Mouse (Mus musculus) ovary, postnatal 10 days (tissue): ENCODE results near the gene Mef2d.
A peak's percentile ranks its signal among the peaks of the same experiment; 100 is the strongest.
"Not testable (repeated sequence)": the region's sequence is repeated elsewhere in the genome, so short reads cannot be mapped to it uniquely, and the experiment has no call there.

ENCODE experiments used
- DNase-seq: peaks from one replicate; pipeline ENCODE4 v3.0.0; 2022; ENCODE audit warnings: low spot score

Mef2d gene

GRCm38 (mm10) chr3:88150061-88150998 lies 8.2 kb downstream of the Mef2d start:
- DNase-seq = no peak

GRCm38 (mm10) chr3:88150999-88151364 lies 8.8 kb downstream of the Mef2d start:
- DNase-seq = no peak

- no peak for DNase-seq
Observed at GRCm38 (mm10) chr3:88152056-88152455, 9.9 kb downstream of the Mef2d start.

- no peak for DNase-seq
Observed at GRCm38 (mm10) chr3:88153290-88154011, 11.3 kb downstream of the Mef2d start.

- DNase-seq = no peak
Observed at GRCm38 (mm10) chr3:88154236-88154635, 12.1 kb downstream of the Mef2d start.

GRCm38 (mm10) chr3:88156817-88157216 lies 14.6 kb downstream of the Mef2d start:
- no peak for DNase-seq

GRCm38 (mm10) chr3:88157771-88158597 lies 15.8 kb downstream of the Mef2d start:
- no peak for DNase-seq

GRCm38 (mm10) chr3:88158991-88159390 lies 16.8 kb downstream of the Mef2d start:
- no peak for DNase-seq

DNA sequence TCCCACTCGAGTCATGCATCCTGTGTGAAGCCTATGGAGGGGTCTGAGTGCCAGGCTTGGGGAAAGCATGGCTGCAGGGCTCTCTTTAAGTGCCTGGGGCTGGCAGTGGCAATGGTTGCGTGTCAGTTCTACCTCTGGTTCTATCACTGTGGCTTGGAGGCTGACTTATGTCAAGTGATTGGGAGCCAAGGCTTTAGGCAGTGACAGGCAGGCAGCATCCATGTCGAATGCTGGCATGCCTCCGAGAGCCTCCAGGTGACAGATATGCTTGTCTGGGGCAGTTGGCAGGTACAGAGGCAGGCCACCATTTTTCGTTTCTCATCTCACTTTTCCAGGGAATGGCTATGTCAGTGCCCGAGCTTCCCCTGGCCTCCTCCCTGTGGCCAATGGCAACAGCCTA lies 18.7 kb downstream of the Mef2d start:
- no peak for DNase-seq

DNA sequence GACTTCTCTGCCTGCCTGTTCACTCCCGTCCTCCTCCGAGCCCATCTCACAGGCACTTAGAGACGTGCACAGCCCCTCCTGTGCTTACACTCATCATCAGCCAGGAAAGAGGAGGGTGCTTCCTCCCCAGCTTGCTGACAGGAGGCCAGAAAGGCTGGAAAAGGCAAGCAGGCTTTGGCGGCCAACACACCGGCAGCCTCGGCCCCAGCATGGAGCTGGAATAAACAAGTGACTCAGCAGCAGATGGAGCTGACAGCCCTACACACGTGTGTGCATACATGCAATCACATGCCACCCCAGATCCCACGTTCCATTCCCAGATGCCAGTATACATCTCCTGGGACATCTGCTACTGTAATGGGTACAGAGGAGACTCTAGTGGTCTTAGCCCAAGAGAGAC lies 20.1 kb downstream of the Mef2d start:
- no peak for DNase-seq

DNA sequence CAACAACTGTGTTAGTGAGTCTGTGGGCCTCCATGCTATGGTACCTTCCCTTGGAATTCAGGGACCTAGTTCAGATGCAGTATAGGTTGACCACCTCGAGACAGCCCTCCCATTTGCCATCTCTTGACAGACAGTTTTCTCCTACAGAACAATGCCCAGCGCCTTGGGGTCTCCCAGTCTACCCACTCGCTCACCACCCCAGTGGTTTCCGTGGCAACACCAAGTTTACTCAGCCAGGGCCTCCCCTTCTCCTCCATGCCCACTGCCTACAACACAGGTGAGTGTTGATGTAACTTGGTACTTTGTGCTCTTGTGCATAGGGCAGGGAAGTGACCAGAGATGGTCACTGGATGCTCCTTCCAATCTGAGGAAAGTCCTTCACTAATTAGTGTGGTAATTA lies 20.6 kb downstream of the Mef2d start:
- DNase-seq = no peak

GRCm38 (mm10) chr3:88163847-88164246 lies 21.7 kb downstream of the Mef2d start:
- no peak for DNase-seq

DNA sequence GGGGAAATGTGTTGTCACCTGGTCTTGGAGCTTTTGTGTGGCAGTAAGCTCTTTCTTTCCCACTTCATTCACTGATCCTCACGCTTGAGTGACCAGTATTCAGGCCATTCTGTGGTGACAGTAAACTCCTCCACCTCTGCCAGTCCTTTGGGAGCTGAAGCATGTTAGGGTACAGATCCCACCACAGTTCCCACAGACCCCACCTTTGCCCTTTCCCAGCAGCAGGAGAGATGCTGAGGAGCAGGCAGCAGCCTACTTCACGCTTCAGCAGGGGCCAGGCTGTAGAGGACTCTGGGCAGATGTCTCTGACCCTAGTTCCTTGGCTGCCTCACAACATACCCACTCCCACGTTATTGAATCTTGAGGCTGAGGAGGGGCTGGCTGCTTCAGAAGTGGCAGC lies 22.1 kb downstream of the Mef2d start:
- DNase-seq = no peak

GRCm38 (mm10) chr3:88166056-88166455 lies 23.9 kb downstream of the Mef2d start:
- no peak for DNase-seq

DNA sequence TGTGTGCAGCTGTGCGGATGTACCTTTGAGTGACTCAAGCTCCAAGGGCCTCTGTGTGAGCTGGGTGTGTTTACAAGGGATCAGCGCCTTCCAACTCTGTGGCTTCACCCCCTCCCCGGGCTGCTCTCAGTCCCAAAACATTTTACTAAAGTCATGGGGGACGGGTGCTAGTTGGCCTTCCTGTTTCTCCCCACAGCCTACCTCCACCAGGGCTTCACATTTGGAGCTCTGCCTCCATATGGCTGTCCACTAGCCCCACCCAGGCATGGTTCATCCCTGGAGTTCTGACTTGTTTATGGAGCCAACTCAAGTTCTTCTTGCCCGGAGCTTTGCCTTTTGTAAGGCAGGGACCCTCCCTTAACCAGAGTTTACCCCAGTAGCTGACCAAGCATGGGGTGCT lies 28.2 kb downstream of the Mef2d start:
- DNase-seq = no peak

DNA sequence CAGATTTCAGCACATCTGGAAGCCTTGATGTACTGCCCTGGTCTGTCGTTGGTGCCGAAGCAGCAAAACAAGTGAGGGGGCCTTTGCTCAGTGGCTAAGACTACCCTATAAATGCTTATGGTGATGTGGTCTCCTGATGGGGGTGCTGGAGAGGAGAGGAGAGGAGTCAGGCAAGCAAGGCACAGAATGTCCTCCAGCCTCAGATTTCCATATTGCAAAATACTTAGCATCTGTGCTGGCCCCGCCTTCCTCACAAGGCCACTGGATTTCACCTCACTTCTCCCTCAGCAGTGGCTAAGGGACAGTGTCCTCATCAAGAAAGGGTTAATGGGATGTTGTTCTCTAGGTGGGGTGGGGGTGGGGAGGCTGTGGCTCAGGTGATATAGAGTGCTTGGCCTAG lies 30.3 kb downstream of the Mef2d start:
- no peak for DNase-seq

GRCm38 (mm10) chr3:88173375-88173774 lies 31.2 kb downstream of the Mef2d start:
- no peak for DNase-seq

DNA sequence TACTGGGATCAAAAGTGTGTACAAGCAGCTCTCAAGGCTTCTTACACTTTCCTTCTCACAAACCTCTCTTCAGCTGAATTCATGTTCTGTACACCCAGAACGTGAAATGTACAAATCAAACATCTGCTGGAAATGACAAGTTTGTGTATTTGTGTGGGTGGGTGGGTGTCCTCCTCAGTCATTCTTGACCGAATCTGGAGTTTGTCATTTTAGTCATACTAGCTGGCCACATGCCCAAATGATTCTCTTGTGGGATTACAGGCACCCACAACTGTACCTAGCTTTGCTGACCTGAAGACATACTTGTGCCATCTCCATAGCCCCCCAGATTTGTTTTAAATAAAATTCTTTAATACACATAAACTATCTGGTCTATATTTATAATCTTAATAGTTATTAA lies 32.7 kb downstream of the Mef2d start:
- no peak for DNase-seq

GRCm38 (mm10) chr3:88177106-88177505 lies 34.9 kb downstream of the Mef2d start:
- DNase-seq = no peak

DNA sequence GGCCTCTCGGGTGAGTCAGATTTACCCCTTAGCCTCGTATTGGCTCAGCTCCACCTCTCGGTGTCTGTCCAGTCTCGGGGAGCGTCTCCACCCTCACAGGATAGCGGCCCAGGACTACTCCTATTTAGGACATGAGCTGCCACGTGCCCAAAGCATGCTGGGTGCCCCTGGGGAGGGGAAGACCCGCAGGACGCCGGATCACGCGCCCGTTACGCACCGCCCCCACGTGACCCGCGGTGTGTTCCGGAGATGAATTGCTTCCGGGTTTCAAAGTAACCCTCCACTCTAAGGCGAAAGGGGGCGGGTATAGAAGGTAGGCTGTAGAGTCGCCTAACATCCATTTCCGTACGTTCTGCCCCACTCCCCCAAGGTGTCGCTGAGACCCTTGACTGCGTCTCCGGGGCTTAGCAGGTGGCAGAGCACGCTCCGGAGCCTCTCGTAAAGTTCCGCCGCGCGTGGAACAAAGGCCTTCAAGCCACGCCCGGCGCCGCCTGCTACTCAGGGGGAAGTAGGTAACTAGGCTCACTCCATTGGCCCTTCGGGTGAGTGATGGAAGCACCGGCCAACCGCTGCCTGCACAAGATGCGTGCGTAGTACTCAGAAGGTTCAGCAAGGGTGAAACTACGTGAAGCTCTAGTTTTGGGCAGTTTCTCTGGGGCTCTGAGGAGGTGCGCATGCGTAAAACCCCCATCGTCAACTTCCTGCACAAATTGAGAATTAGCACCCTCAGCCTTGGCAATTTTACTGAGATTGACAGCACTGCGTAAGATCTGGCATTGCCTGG lies 35.6 kb downstream of the Mef2d start:
- peak; percentile 98 for DNase-seq

- DNase-seq = not testable (repeated sequence)
Observed at GRCm38 (mm10) chr3:88178346-88178733, 36.2 kb downstream of the Mef2d start.

DNA sequence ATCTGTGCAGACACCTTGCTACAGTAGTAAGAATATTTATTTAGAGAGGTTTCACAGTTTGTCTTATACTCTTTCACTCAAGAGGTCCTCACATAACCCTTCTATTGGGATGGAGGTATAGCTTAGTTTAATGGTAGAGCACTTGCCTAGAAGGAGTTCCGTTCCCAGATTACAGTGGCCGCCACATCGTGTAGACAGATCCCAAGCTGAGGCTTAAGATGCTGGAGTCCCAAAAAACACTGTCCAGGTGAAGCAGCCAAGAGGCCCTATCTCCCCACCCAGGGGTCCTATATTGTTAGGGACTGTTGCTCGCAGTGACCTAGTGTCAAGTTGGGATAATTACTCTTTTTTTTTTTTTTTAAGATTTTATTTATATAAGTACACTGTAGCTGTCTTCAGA lies 36.8 kb downstream of the Mef2d start:
- DNase-seq = no peak
